Mouse (Mus musculus): ENCODE results near the gene Farp1.

- TF ChIP-seq POLR2A (IDR thresholded peaks at IDR 0.05; ENCODE audit: insufficient read depth, low read length) = no peak
- no peak for TF ChIP-seq CTCF (IDR thresholded peaks at IDR 0.05; ENCODE audit: low read depth, low read length)
- TF ChIP-seq EP300 (IDR thresholded peaks at IDR 0.05; ENCODE audit: insufficient read depth, low read depth, low read length) = no peak
These were observed 281.8 kb downstream of the Farp1 start for GRCm38 (mm10) chr14:121316631-121317311.
